Mouse (Mus musculus) hindbrain, embryonic 15.5 days (tissue): ENCODE data around the gene Slc35e4. TPM values are rescaled to one million over a fixed set of nuclear protein-coding genes. Genes with fewer than 3 reads are reported as not detected.

Experiments
- ATAC-seq: fragments of 200-750 bp; cut with Nextera tagmentation; 2 replicates; pipeline ENCODE4 v1.8.0; 2017; ENCODE audit warnings: low read depth, moderate number of reproducible peaks, moderate TSS enrichment; ENCODE audit not compliant: low FRiP score
- H3K27ac ChIP-seq: fragments of 300-500 bp; sonication (generic); replicated peaks from 2 replicates; pipeline ENCODE4 v1.5.1; 2015; ENCODE audit warnings: mild to moderate bottlenecking, inconsistent platforms
- H3K27me3 ChIP-seq: fragments of 300-500 bp; sonication (generic); 2 replicates; pipeline ENCODE4 v1.6.1; 2015; ENCODE audit warnings: control low read depth, inconsistent platforms
- H3K36me3 ChIP-seq: fragments of 300-500 bp; sonication (generic); 2 replicates; pipeline ENCODE4 v1.6.1; 2015; ENCODE audit warnings: control low read depth, inconsistent platforms
- H3K4me1 ChIP-seq: fragments of 300-500 bp; sonication (generic); replicated peaks from 2 replicates; pipeline ENCODE4 v1.6.1; 2015; ENCODE audit warnings: control low read depth, inconsistent platforms
- H3K4me2 ChIP-seq: fragments of 300-500 bp; sonication (generic); 2 replicates; pipeline ENCODE4 v1.6.1; 2015; ENCODE audit warnings: moderate library complexity, mild to moderate bottlenecking, inconsistent platforms
- H3K4me3 ChIP-seq: fragments of 300-500 bp; sonication (generic); 2 replicates; pipeline ENCODE4 v1.5.1; 2015; ENCODE audit warnings: mild to moderate bottlenecking, inconsistent platforms
- H3K9ac ChIP-seq: fragments of 300-500 bp; sonication (generic); 2 replicates; pipeline ENCODE4 v1.6.1; 2015; ENCODE audit warnings: inconsistent platforms
- H3K9me3 ChIP-seq: fragments of 300-500 bp; sonication (generic); 2 replicates; pipeline ENCODE4 v1.6.1; 2016; ENCODE audit warnings: control low read depth, inconsistent platforms
- WGBS: fragments of 180-500 bp; shearing (Covaris S2); methylation state at CpG from one replicate; pipeline ENCODE4 v1.1.7; 2015; 5-methylcytosine and 5-hydroxymethylcytosine counted together
- polyA plus RNA-seq: library from polyadenylated mRNA; unstranded; fragments of >200 nt; fragmentation: Nextera tagmentation; extraction: Ambion mirVana; gene quantifications from 2 replicates; pipeline ENCODE4 v1.2.1, GENCODE M21; 2015

Slc35e4 gene
- polyA plus RNA-seq, 1 experiment from 2014 or later = 20.3 TPM

DNA sequence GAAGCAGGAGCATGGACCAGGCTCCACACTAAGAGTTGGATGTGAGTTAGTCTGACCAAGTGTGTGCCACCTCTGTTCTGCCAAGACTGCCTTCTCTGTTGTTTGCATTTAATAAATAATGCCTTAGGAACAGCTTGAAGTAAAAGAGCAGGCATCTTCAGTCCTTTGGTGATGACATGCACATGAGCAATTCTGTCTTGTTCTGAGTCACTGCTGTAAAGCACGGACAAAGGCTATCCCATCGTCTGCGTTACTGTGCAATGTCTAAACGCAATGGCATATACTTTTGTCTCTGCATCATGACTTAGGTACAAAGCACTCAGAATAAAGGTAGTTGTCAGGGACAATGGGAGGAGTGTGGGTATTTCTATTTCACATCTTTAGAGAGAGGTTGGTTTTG lies 54.7 kb downstream of the Slc35e4 start:
- Histone ChIP-seq H3K27me3 (peaks cover 5% of the 10 kb centered on the region; the same call in 1 of the 2 replicates), H3K27ac (no peak overlapping the region), H3K4me3 (no peak overlapping the region), H3K9ac (no peak overlapping the region), H3K9me3 (no peaks in the 10 kb centered on the region), H3K4me1 (peaks cover 23% of the 10 kb centered on the region), H3K36me3 (no peaks in the 10 kb centered on the region), H3K4me2 (no peak overlapping the region)
- ATAC-seq = no peak
- 94% methylated on average over 4 of the region's 4 CpGs for whole genome bisulfite sequencing

GRCm38 (mm10) chr11:3857902-3858301 lies 56.6 kb downstream of the Slc35e4 start:
- no peak overlapping the region for H3K4me3 ChIP-seq
- peaks cover 5% of the 10 kb centered on the region; the same call in 1 of the 2 replicates for H3K27me3 ChIP-seq
- H3K4me1 ChIP-seq = peaks cover 12% of the 10 kb centered on the region
- no peaks in the 10 kb centered on the region for H3K36me3 ChIP-seq
- no peak overlapping the region for H3K4me2 ChIP-seq
- H3K9me3 ChIP-seq = no peaks in the 10 kb centered on the region
- H3K9ac ChIP-seq = no peak overlapping the region
- ATAC-seq = no peak
- 77% methylated on average over 5 of the region's 5 CpGs for WGBS
- H3K27ac ChIP-seq = no peak overlapping the region

Other genes starting within 250 kb of the Slc35e4 start
- 28.7 and 33.1 TPM in 2 replicates for gene Osbp2, start 50.8 kb downstream of the Slc35e4 start, polyA plus RNA-seq
- gene 4921536K21Rik, start 19.6 kb downstream of the Slc35e4 start, polyA plus RNA-seq = 0.43 and 0.53 TPM in 2 replicates
- gene Dusp18, start 19.4 kb downstream of the Slc35e4 start, polyA plus RNA-seq = 28.4 and 33.1 TPM in 2 replicates
- 27.2 and 28.3 TPM in 2 replicates for gene Tcn2, start 17.5 kb upstream of the Slc35e4 start, polyA plus RNA-seq
- gene Pes1, start 49.3 kb upstream of the Slc35e4 start, polyA plus RNA-seq = 55.2 and 57.5 TPM in 2 replicates
- gene 4930556J24Rik, start 62.1 kb upstream of the Slc35e4 start, polyA plus RNA-seq = 0.13 TPM in 1 of 2 replicates, not detected in the other
- gene Gal3st1, start 69.0 kb upstream of the Slc35e4 start, polyA plus RNA-seq = 9.5 and 9.8 TPM in 2 replicates
- not detected in 2 replicates for gene Sec14l4, start 116.8 kb upstream of the Slc35e4 start, polyA plus RNA-seq
- gene Sec14l3, start 150.2 kb upstream of the Slc35e4 start, polyA plus RNA-seq = 0.39 and 0.86 TPM in 2 replicates
- 10.7 and 12.3 TPM in 2 replicates for gene Mtfp1, start 180.8 kb upstream of the Slc35e4 start, polyA plus RNA-seq
- 6.1 and 6.4 TPM in 2 replicates for gene Sec14l2, start 208.8 kb upstream of the Slc35e4 start, polyA plus RNA-seq
- 46.4 and 48.7 TPM in 2 replicates for gene Rnf215, start 220.5 kb upstream of the Slc35e4 start, polyA plus RNA-seq
- gene Ccdc157, start 245.6 kb upstream of the Slc35e4 start, polyA plus RNA-seq = 8.3 and 10.0 TPM in 2 replicates
- 46.5 and 52.9 TPM in 2 replicates for gene Sf3a1, start 245.7 kb upstream of the Slc35e4 start, polyA plus RNA-seq